Mouse (Mus musculus) liver, embryonic 16.5 days (tissue): Measurements from ENCODE around the gene Irf2bp2. TPM values are rescaled to one million over a fixed set of nuclear protein-coding genes. Genes with fewer than 3 reads are reported as not detected.

Experiments
- ATAC-seq: fragments of 200-750 bp; cut with Nextera tagmentation; 2 replicates; pipeline ENCODE4 v1.8.0; 2017; ENCODE audit warnings: low read depth, mild to moderate bottlenecking, moderate number of reproducible peaks, moderate library complexity
- H3K27ac ChIP-seq: fragments of 300-500 bp; sonication (generic); 2 replicates; pipeline ENCODE4 v1.5.1; 2014; ENCODE audit warnings: mild to moderate bottlenecking, low read length
- H3K27me3 ChIP-seq: fragments of 300-500 bp; sonication (generic); 2 replicates; pipeline ENCODE4 v1.6.1; 2014; ENCODE audit warnings: low read depth, low read length, mixed read lengths; ENCODE audit not compliant: control insufficient read depth, insufficient read depth
- H3K36me3 ChIP-seq: fragments of 300-500 bp; sonication (generic); 2 replicates; pipeline ENCODE4 v1.6.1; 2014; ENCODE audit warnings: mild to moderate bottlenecking; ENCODE audit not compliant: control insufficient read depth, insufficient read depth
- H3K4me1 ChIP-seq: fragments of 300-500 bp; sonication (generic); 2 replicates; pipeline ENCODE4 v1.6.1; 2014; ENCODE audit warnings: low read depth, low read length, mixed read lengths; ENCODE audit not compliant: control insufficient read depth
- H3K4me2 ChIP-seq: fragments of 300-500 bp; sonication (generic); 2 replicates; pipeline ENCODE4 v1.6.1; 2014; ENCODE audit warnings: low read depth, low read length, mixed read lengths
- H3K4me3 ChIP-seq: fragments of 300-500 bp; sonication (generic); 2 replicates; pipeline ENCODE4 v1.5.1; 2014; ENCODE audit warnings: low read depth, mild to moderate bottlenecking, low read length
- H3K9ac ChIP-seq: fragments of 300-500 bp; sonication (generic); 2 replicates; pipeline ENCODE4 v1.6.1; 2014; ENCODE audit warnings: low read depth, low read length
- H3K9me3 ChIP-seq: fragments of 300-500 bp; sonication (generic); replicated peaks from 2 replicates; pipeline ENCODE4 v1.6.1; 2016; ENCODE audit warnings: low read length; ENCODE audit not compliant: control insufficient read depth
- WGBS: fragments of 180-500 bp; shearing (Covaris S2); extraction: QIAGEN DNeasy Blood & Tissue Kit; methylation state at CpG from one replicate; pipeline ENCODE4 v1.1.7; 2014; ENCODE audit not compliant: insufficient replicate concordance; 5-methylcytosine and 5-hydroxymethylcytosine counted together
- polyA plus RNA-seq: library from polyadenylated mRNA; unstranded; fragments of >200 nt; fragmentation: Nextera tagmentation; extraction: Ambion mirVana; gene quantifications from 2 replicates; pipeline ENCODE4 v1.2.1, GENCODE M21; 2015

Irf2bp2 gene
- polyA plus RNA-seq, 1 experiment from 2014 or later, result 3.3 TPM

DNA sequence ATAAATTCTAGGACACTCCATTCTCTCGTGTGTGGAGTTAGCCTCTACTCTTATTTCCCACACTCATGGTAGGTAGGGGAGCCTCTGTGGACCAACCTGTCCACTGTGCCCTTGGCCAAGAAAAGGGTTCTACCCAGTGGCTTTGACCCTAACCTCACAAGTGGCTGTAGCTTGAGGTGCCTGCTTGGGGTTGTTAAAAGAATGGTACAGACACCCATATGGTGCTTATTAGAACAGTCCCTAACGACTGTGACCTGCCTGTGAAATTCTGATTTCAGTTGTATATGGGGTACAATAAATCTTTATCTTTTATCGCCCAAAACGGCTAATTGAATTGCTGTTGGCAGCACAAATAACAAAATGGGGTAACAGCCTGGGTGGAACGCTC is 8.9 kb downstream of the Irf2bp2 start:
- Histone ChIP-seq H3K9ac (peak overlapping the region; percentile 74; the same call in 1 of the 2 replicates), H3K27me3 (no peaks in the 10 kb centered on the region), H3K4me2 (peak overlapping the region; percentile 92), H3K27ac (peak overlapping the region; percentile 77), H3K9me3 (no peaks in the 10 kb centered on the region), H3K4me1 (peaks cover 51% of the 10 kb centered on the region), H3K36me3 (no peaks in the 10 kb centered on the region), H3K4me3 (peak overlapping the region; percentile 59)
- no peak for ATAC-seq
- 29% methylated on average over 5 of the region's 5 CpGs for WGBS

DNA sequence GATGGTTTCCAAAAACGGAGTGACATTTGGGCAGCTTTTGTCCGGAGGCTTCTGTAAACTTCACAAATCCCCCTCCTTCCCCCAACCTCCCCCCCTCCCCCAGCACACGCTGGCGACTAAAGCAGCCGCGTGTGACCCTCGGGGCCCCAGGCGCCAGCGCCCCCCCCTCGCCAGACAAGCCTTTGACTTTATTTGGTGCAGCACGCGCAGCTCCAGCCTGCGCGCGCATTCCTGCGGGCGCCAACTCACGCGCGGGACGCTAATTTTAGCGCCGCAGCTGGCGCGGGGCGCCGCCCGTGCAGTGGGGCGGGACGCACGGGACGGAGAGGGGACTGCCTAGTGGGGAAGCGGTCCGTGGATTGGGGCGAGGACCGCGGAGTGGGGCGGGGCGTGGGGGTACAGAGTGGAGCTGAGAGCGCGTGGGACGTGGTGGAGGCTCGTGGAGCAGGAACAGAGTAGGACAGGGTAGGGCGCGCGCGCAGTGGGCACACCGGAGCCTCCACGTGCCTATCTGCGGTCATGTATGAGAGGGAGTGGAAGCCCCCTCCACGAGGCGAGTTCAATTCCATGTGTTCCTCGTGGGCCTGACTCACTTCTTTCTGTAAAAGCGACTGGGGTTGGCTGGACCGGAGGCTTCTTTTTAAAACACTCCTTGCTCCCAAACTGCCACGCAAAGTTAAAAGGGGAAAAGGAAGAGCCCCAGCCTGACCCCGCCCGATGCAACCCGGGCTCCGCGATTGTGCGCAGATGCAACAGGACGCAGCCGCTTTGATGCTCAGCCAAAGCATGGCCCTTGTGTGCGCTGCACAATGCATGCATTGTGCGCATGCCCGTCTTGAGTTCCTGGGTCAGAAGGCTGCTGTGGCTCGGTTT is 9.6 kb downstream of the Irf2bp2 start:
- peak overlapping the region; percentile 59 for H3K4me3 ChIP-seq
- ATAC-seq, result peak; percentile 59
- peak overlapping the region; percentile 77 for H3K27ac ChIP-seq
- H3K27me3 ChIP-seq, result no peaks in the 10 kb centered on the region
- peaks cover 51% of the 10 kb centered on the region for H3K4me1 ChIP-seq
- no peaks in the 10 kb centered on the region for H3K36me3 ChIP-seq
- H3K9me3 ChIP-seq, result no peaks in the 10 kb centered on the region
- H3K9ac ChIP-seq, result peak overlapping the region; percentile 74
- H3K4me2 ChIP-seq, result peak overlapping the region; percentile 92
- WGBS, result under 1% methylated on average over 67 of the region's 68 CpGs

DNA sequence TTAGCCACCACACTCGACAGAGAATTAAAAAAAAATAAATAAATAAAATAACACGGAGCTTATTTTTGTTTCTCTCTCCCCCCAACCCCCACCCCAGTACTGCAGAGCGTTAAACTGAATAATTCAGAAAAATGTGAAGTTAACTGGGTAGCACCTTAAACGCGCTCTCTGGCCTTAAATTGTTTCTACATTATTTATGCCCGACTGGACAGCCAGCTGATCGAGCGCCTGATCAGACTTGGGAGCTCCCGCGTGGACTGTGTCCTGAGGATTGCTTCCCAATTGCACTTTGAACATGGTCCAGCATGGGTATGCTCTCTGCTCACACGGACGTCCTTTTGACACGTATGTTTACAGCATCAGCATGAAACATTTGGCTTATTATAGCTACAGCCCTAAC is 10.3 kb downstream of the Irf2bp2 start:
- Histone ChIP-seq H3K4me3 (peak overlapping the region; percentile 59), H3K9me3 (no peaks in the 10 kb centered on the region), H3K9ac (peak overlapping the region; percentile 74), H3K4me1 (peaks cover 45% of the 10 kb centered on the region), H3K4me2 (peak overlapping the region; percentile 92), H3K36me3 (no peaks in the 10 kb centered on the region), H3K27me3 (no peaks in the 10 kb centered on the region), H3K27ac (peak overlapping the region; percentile 77; the same call in 1 of the 2 replicates)
- peak; percentile 16; the same call in 1 of the 2 replicates for ATAC-seq
- 12% methylated on average over 13 of the region's 13 CpGs for WGBS

DNA sequence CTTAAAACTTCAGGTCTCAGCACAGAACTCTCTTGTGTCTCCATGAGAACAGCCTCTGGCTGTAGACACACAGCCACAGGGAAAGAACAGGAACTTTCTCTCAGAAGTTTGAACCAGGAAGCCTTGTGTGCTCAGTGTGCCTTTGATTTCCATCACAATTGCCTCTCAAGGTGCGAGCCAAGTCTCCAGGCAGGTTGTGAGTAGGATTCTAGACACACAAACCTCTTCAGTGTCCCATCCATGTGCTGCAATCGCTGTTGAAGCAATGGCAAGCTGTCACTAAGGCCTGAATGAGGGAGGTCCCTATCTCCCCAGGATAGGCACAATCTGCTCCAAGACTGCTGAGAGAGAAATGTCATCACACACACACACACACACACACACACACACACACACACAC is 10.8 kb downstream of the Irf2bp2 start:
- Histone ChIP-seq H3K4me2 (no peak overlapping the region), H3K4me1 (peaks cover 44% of the 10 kb centered on the region), H3K9me3 (no peaks in the 10 kb centered on the region), H3K27ac (peak overlapping the region; percentile 4), H3K27me3 (no peaks in the 10 kb centered on the region), H3K36me3 (no peaks in the 10 kb centered on the region), H3K9ac (no peak overlapping the region), H3K4me3 (no peak overlapping the region)
- WGBS, result 38% methylated on average over 2 of the region's 2 CpGs
- no peak for ATAC-seq

DNA sequence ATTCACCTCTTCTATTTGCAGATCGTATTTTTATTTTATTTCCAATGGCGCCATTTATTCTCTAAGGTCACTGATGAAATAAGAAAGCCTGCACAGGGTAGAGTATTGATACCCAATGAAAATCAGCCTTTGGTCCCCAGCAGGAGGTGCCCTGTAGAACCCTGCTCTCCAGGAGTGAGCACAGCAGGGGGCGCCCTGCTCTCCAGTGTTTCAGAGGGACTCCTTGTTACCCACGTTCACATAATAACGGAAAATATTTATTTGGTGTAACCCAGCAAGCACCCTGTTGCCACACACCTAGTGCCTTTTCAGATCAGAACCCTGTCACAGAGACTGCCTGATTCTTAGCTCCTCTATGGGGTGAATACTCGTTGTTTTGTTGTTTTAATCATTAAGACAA is 11.3 kb downstream of the Irf2bp2 start:
- ATAC-seq, result peak; percentile 55
- H3K4me1 ChIP-seq, result peaks cover 39% of the 10 kb centered on the region
- WGBS, result 18% methylated on average over 6 of the region's 6 CpGs
- H3K27ac ChIP-seq, result peak overlapping the region; percentile 4; the same call in 1 of the 2 replicates
- no peak overlapping the region for H3K4me3 ChIP-seq
- H3K9ac ChIP-seq, result no peak overlapping the region
- no peaks in the 10 kb centered on the region for H3K9me3 ChIP-seq
- H3K27me3 ChIP-seq, result no peaks in the 10 kb centered on the region
- H3K36me3 ChIP-seq, result no peaks in the 10 kb centered on the region
- H3K4me2 ChIP-seq, result no peak overlapping the region

DNA sequence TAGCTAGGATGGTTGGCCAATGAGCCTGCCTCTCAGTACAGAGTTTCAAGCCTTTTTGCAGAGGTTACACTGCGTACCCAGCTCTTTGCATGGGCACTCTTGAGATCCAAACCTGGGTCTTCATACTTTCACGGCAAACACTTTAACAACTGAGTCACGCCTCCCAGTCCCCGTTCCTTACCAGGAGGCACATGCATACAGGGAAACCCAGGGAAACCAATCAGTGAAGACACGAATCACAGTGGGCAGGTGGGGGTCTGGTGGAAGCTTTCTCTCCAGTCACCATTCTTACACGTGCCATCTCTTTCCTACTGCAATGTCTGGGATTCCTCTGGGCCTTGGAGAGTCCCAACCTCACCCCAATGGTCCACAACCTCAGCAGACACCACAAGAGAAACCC is 12.1 kb downstream of the Irf2bp2 start:
- Histone ChIP-seq H3K27me3 (no peaks in the 10 kb centered on the region), H3K4me3 (no peak overlapping the region), H3K36me3 (no peaks in the 10 kb centered on the region), H3K4me2 (no peak overlapping the region), H3K9me3 (no peaks in the 10 kb centered on the region), H3K27ac (no peak overlapping the region), H3K9ac (no peak overlapping the region), H3K4me1 (peaks cover 32% of the 10 kb centered on the region)
- no peak for ATAC-seq
- 80% methylated on average over 6 of the region's 6 CpGs for WGBS

DNA sequence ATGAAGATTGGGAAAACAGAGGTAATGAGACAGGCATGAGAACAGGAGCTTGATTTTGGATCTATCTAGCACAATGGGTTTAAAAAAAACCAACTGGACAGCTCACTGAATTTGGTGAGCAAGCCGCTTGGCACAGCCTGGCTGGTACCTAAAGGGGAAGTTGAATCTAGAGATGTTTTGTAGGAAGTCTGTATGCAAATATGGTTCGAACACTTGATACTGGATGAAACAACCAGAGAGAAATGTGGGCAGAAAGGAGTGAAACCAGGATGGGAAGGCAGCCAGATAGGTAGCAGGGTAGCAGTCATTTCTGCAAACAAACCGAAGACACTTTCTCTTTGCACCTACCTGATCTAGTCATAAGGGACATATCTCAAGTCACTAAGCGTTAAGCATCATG is 13.0 kb downstream of the Irf2bp2 start:
- Histone ChIP-seq H3K9ac (no peak overlapping the region), H3K27me3 (no peaks in the 10 kb centered on the region), H3K4me3 (no peak overlapping the region), H3K9me3 (no peaks in the 10 kb centered on the region), H3K27ac (no peak overlapping the region), H3K36me3 (no peaks in the 10 kb centered on the region), H3K4me2 (no peak overlapping the region), H3K4me1 (peaks cover 29% of the 10 kb centered on the region)
- whole genome bisulfite sequencing, result 67% methylated on average over 4 of the region's 4 CpGs
- no peak for ATAC-seq

DNA sequence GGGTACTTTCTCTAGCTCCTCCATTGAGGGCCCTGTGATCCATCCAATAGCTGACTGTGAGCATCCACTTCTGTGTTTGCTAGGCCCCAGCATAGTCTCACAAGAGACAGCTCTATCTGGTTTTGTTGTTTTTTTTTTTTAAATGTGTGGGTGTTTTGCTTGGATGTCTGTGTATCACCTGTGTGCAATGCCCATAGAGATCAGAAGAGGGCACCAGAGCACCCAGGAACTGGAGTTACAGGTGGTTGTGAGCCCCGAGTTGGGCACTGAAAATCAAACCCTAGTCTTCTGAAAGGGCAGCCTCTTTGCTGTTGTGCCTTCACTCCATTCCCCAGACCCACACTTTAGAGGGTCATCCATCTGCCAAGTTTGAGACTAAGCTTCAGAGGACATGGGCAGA is 13.7 kb downstream of the Irf2bp2 start:
- no peak for ATAC-seq
- Histone ChIP-seq H3K9me3 (no peaks in the 10 kb centered on the region), H3K27me3 (no peaks in the 10 kb centered on the region)

DNA sequence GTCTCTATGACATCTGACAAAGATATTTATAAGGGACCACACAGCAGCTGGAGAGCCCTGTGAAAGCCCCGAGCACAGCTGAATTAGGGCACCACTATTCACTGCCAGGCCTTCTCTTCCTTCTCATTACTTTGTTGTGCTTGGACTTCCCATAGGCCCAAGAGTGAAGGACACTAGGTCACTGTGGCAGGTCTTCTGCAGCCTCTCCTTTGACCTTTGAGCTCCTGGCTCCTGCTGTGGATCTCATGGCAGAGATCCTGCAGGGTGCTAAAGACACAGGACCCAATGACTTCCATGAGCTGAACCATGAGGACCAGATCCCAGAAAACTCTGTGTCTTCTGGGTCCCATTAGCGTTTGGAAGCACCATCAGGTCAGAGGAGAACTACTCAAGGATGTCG is 15.1 kb downstream of the Irf2bp2 start:
- no peak overlapping the region for H3K4me2 ChIP-seq
- WGBS, result 70% methylated on average over 3 of the region's 3 CpGs
- H3K4me3 ChIP-seq, result no peak overlapping the region
- no peak overlapping the region for H3K9ac ChIP-seq
- no peaks in the 10 kb centered on the region for H3K27me3 ChIP-seq
- H3K27ac ChIP-seq, result no peak overlapping the region
- H3K36me3 ChIP-seq, result no peaks in the 10 kb centered on the region
- H3K9me3 ChIP-seq, result no peaks in the 10 kb centered on the region
- H3K4me1 ChIP-seq, result peaks cover 11% of the 10 kb centered on the region
- ATAC-seq, result no peak

More for the DNA sequence above, 13.7 kb downstream of the Irf2bp2 start:
- Histone ChIP-seq H3K9ac (no peak overlapping the region), H3K4me3 (no peak overlapping the region), H3K4me1 (peaks cover 25% of the 10 kb centered on the region), H3K4me2 (no peak overlapping the region), H3K27ac (no peak overlapping the region), H3K36me3 (no peaks in the 10 kb centered on the region)
- 74% methylated on average over 1 of the region's 1 CpGs for WGBS
